Comparison of ENCODE assay signal across 8 mouse cellular contexts in genomic region chr16:22440269-22440668, GRCm38 (mm10). TPM values are rescaled to one million over a fixed set of nuclear protein-coding genes. Genes with fewer than 3 reads are reported as not detected.
DNase-seq lines count a peak whose midpoint lies in the region; ATAC-seq and TF ChIP-seq lines count a peak whose summit lies in the region.

No protein-coding gene starts in this region.

- peak overlapping the region; percentile 78 for H3K27ac ChIP-seq in forebrain, embryonic 10.5 days
- peak overlapping the region; percentile 82 to 83 for H3K27ac ChIP-seq in heart, embryonic 14.5 days (replicated peaks in 1 of 2; ENCODE audit: control insufficient read depth in 1 of 2, insufficient read depth in 1 of 2, low read depth in 2 of 2, low read length in 2 of 2)
- H3K27ac ChIP-seq in liver, embryonic 13.5 days = peak overlapping the region; percentile 72
- H3K27ac ChIP-seq in neural tube, embryonic 11.5 days (ENCODE audit: low read depth, low read length) = no peak overlapping the region

- WGBS in forebrain, embryonic 10.5 days = under 1% methylated on average over 18 of the region's 18 CpGs
- WGBS in heart, embryonic 14.5 days = under 1% methylated on average over 18 of the region's 18 CpGs
- WGBS in liver, embryonic 13.5 days (ENCODE audit: insufficient replicate concordance) = under 1% methylated on average over 18 of the region's 18 CpGs
- WGBS in neural tube, embryonic 11.5 days = under 1% methylated on average over 18 of the region's 18 CpGs

- H3K79me3 ChIP-seq in C2C12 (ENCODE audit: low read depth) = no peaks in the 10 kb centered on the region

- H3K79me2 ChIP-seq in C2C12 (ENCODE audit: control insufficient read depth, insufficient read depth) = peaks cover 8% of the 10 kb centered on the region

- H3ac ChIP-seq in C2C12 (ENCODE audit: control insufficient read depth, insufficient read length, low read depth) = peak overlapping the region; percentile 1

- no peaks in the 10 kb centered on the region for H3K9me3 ChIP-seq in forebrain, embryonic 10.5 days
- no peaks in the 10 kb centered on the region for H3K9me3 ChIP-seq in heart, embryonic 14.5 days (ENCODE audit: control insufficient read depth, low read length)
- no peaks in the 10 kb centered on the region for H3K9me3 ChIP-seq in liver, embryonic 13.5 days (replicated peaks)
- no peaks in the 10 kb centered on the region for H3K9me3 ChIP-seq in neural tube, embryonic 11.5 days (ENCODE audit: control insufficient read depth, low read length)

- TF ChIP-seq CTCF in C2C12 (IDR thresholded peaks at IDR 0.05; ENCODE audit: control insufficient read depth, insufficient read depth, insufficient read length) = no peak

- no peaks in the 10 kb centered on the region for H3K27me3 ChIP-seq in C2C12 (ENCODE audit: control insufficient read depth, insufficient read depth, insufficient read length)
- peaks cover 75% of the 10 kb centered on the region for H3K27me3 ChIP-seq in forebrain, embryonic 10.5 days (ENCODE audit: poor library complexity, severe bottlenecking)
- no peaks in the 10 kb centered on the region for H3K27me3 ChIP-seq in heart, embryonic 14.5 days (ENCODE audit: control insufficient read depth, insufficient read depth, low read length)
- H3K27me3 ChIP-seq in liver, embryonic 13.5 days = peaks cover 48% of the 10 kb centered on the region
- H3K27me3 ChIP-seq in neural tube, embryonic 11.5 days (ENCODE audit: control insufficient read depth, insufficient read depth, low read length) = peaks cover 14% of the 10 kb centered on the region

- peak; percentile 67 to 74 for DNase-seq in adrenal gland, postnatal 36 days
- DNase-seq in forebrain, embryonic 10.5 days (ENCODE audit: extremely low spot score, low spot score) = peak; percentile 68
- DNase-seq in kidney, postnatal 10 days = peak; percentile 71
- DNase-seq in liver, embryonic 13.5 days = peak; percentile 9
- DNase-seq in neural tube, embryonic 11.5 days (ENCODE audit: low spot score) = peak; percentile 59
- peak; percentile 71 for DNase-seq in testis, postnatal 10 days (ENCODE audit: low spot score)

- H3K4me2 ChIP-seq in heart, embryonic 14.5 days (ENCODE audit: low read length) = peak overlapping the region; percentile 78
- H3K4me2 ChIP-seq in liver, embryonic 13.5 days = peak overlapping the region; percentile 95
- peak overlapping the region; percentile 45 for H3K4me2 ChIP-seq in neural tube, embryonic 11.5 days (ENCODE audit: low read depth)

- H3K4me3 ChIP-seq in C2C12 (ENCODE audit: insufficient read depth, poor library complexity, severe bottlenecking) = peak overlapping the region; percentile 31
- H3K4me3 ChIP-seq in forebrain, embryonic 10.5 days = peak overlapping the region; percentile 84
- peak overlapping the region; percentile 41 to 43 for H3K4me3 ChIP-seq in heart, embryonic 14.5 days (ENCODE audit: control insufficient read depth in 1 of 2, insufficient read depth in 1 of 2, low read depth in 1 of 2, low read length in 2 of 2)
- H3K4me3 ChIP-seq in liver, embryonic 13.5 days (replicated peaks) = peak overlapping the region; percentile 76
- H3K4me3 ChIP-seq in neural tube, embryonic 11.5 days (ENCODE audit: low read depth, low read length) = peak overlapping the region; percentile 26

- H3K4me1 ChIP-seq in forebrain, embryonic 10.5 days = peaks cover 68% of the 10 kb centered on the region
- H3K4me1 ChIP-seq in heart, embryonic 14.5 days (ENCODE audit: control insufficient read depth in 2 of 2, insufficient read depth in 2 of 2, low read length in 2 of 2) = peaks cover 15 to 16% of the 10 kb centered on the region in 2 experiments
- peaks cover 30% of the 10 kb centered on the region for H3K4me1 ChIP-seq in liver, embryonic 13.5 days (replicated peaks)
- peaks cover 7% of the 10 kb centered on the region; the same call in 1 of the 2 replicates for H3K4me1 ChIP-seq in neural tube, embryonic 11.5 days (ENCODE audit: control insufficient read depth, insufficient read depth, low read length)

- peak overlapping the region; percentile 68 for H3K9ac ChIP-seq in heart, embryonic 14.5 days (ENCODE audit: low read length)
- peak overlapping the region; percentile 70 for H3K9ac ChIP-seq in liver, embryonic 13.5 days
- H3K9ac ChIP-seq in neural tube, embryonic 11.5 days (ENCODE audit: low read length) = no peak overlapping the region

- no peak for ATAC-seq in heart, embryonic 14.5 days (ENCODE audit: insufficient number of reproducible peaks, insufficient read depth, low FRiP score, low read depth)
- no peak for ATAC-seq in liver, embryonic 13.5 days (ENCODE audit: low read depth)
- ATAC-seq in neural tube, embryonic 11.5 days (ENCODE audit: insufficient read depth, low FRiP score, low TSS enrichment) = no peak

- H3K36me3 ChIP-seq in C2C12 (ENCODE audit: control insufficient read depth, insufficient read depth) = no peaks in the 10 kb centered on the region
- H3K36me3 ChIP-seq in forebrain, embryonic 10.5 days (replicated peaks) = peaks cover 6% of the 10 kb centered on the region; the same call in 1 of the 2 replicates
- H3K36me3 ChIP-seq in heart, embryonic 14.5 days (ENCODE audit: control insufficient read depth, insufficient read depth, low read length) = peaks cover 3% of the 10 kb centered on the region; the same call in 1 of the 2 replicates
- no peaks in the 10 kb centered on the region for H3K36me3 ChIP-seq in liver, embryonic 13.5 days
- no peaks in the 10 kb centered on the region for H3K36me3 ChIP-seq in neural tube, embryonic 11.5 days (ENCODE audit: control insufficient read depth, insufficient read depth, low read length)

TF ChIP-seq in C2C12, 6 proteins besides CTCF, POLR2A, EP300 and RAD21:
- TF ChIP-seq CEBPB (IDR thresholded peaks at IDR 0.05; ENCODE audit: low read depth) (no peak), MYOG (IDR thresholded peaks at IDR 0.05; ENCODE audit: control insufficient read depth, extremely low read depth, insufficient read length) (no peak), MAX (IDR thresholded peaks at IDR 0.05) (no peak), MYOD1 (IDR thresholded peaks at IDR 0.05; ENCODE audit: control insufficient read depth, insufficient read length, low read depth) (no peak), USF1 (IDR thresholded peaks at IDR 0.05; ENCODE audit: low read depth) (no peak), FOSL1 (IDR thresholded peaks at IDR 0.05; ENCODE audit: insufficient read depth, low read length, poor library complexity, severe bottlenecking) (no peak)

RNA-seq across cellular contexts. Expression of gene Etv5, which starts 0.8 kb away (rescaled TPM):
- 10.2 TPM for polyA plus RNA-seq in C2C12 (2012; fragmentation: generic; extraction: Trizol)
- 10 to 100 TPM; 29.7 to 33.3 TPM for total RNA-seq in adrenal gland, postnatal 36 days (2021)
- 34.5 and 45.8 TPM in 2 replicates for polyA plus RNA-seq in forebrain, embryonic 10.5 days (2016; fragmentation: Nextera tagmentation; extraction: Ambion mirVana)
- polyA plus RNA-seq in heart, embryonic 14.5 days (2014; fragmentation: Nextera tagmentation; extraction: Ambion mirVana) = 14.3 and 15.6 TPM in 2 replicates
- polyA plus RNA-seq in liver, embryonic 13.5 days (2015; fragmentation: Nextera tagmentation; extraction: Ambion mirVana) = 3.7 and 5.4 TPM in 2 replicates
- polyA plus RNA-seq in neural tube, embryonic 11.5 days (2014; fragmentation: Nextera tagmentation; extraction: Ambion mirVana) = 18.8 and 19.5 TPM in 2 replicates

Comparison
In these comparisons a context has a peak if more than half of its experiments do, and no peak if none do; other contexts are left out.
1. H3K4me3 ChIP-seq: peak in every context shown above with its lines; median percentile 84 in forebrain, embryonic 10.5 days; 76 in liver, embryonic 13.5 days; 42 in heart, embryonic 14.5 days; 31 in C2C12; 26 in neural tube, embryonic 11.5 days.
2. DNase-seq: peak in every context shown above with its lines; median percentile 71 in kidney, postnatal 10 days; 71 in testis, postnatal 10 days; 70 in adrenal gland, postnatal 36 days; 68 in forebrain, embryonic 10.5 days; 59 in neural tube, embryonic 11.5 days; 9 in liver, embryonic 13.5 days.
3. H3K4me2 ChIP-seq: peak in every context shown above with its lines; median percentile 95 in liver, embryonic 13.5 days; 78 in heart, embryonic 14.5 days; 45 in neural tube, embryonic 11.5 days.